Mouse (Mus musculus) cortical plate, adult 2 months (tissue): ENCODE data around the gene Nxph4.

Experiments
- CTCF ChIP-seq: fragments of 200-500 bp; IDR thresholded peaks from 2 replicates; pipeline ENCODE4 v1.5.1; 2011; ENCODE audit warnings: mild to moderate bottlenecking, control low read depth, low read length; ENCODE audit not compliant: insufficient read depth; ENCODE audit errors: extremely low read depth
- POLR2A ChIP-seq: fragments of 200-500 bp; IDR thresholded peaks from 2 replicates; pipeline ENCODE4 v1.6.1; 2011; ENCODE audit warnings: mild to moderate bottlenecking, low read length, control low read depth; ENCODE audit not compliant: insufficient read depth; ENCODE audit errors: extremely low read depth

GRCm38 (mm10) chr10:127531548-127531947 is 2.8 kb downstream of the Nxph4 start:
- TF ChIP-seq CTCF (no peak), POLR2A (no peak)
